Mouse (Mus musculus) naive thymus-derived CD4-positive, alpha-beta T cell, adult 2 months (primary cell): ENCODE results near the gene Cdca4.
"Not testable (repeated sequence)": the region's sequence is repeated elsewhere in the genome, so short reads cannot be mapped to it uniquely, and the experiment has no call there.

ENCODE experiments used
- DNase-seq: peaks from one replicate; pipeline ENCODE4 v3.0.0-alpha.2; 2011; ENCODE audit warnings: low read depth

Gene Cdca4

DNA sequence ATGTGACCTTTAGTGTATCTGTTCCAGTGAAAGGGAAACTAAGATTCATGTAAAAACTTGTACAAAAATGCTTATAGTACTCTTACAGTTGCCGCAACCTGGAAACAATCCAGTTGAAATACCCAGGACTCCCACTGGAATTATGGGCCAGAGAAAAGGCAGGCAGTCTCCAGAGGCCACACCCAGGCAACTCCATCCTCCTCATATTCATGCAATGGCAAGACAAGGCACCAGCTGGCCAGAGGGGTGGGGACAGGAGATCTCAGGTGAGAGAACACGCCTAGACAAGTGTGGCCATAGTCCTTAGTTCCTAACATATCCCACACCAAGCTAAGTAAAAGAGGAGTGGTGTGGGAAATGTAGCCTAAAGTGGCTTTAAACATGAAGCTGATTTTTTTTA, 6.5 kb downstream of the Cdca4 start:
- DNase-seq: no peak

DNA sequence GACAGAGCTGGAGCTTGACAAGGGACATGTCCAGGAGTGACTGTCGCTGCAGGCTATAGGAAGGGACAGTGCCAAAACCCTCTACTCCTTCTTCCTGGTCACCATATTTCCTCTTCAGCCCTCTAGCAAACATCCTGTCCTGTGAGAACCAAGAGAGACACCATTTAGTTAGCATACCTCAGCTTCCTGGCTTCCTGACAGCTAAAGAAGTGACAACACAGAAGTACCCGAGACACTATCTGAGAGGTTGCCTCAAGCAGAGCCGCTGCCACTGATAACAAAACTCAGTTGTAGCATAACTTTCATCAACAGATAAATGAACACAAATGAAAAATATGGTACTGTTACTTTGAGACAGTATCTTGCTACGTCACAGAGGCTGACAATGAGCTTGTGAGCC, 7.2 kb downstream of the Cdca4 start:
- peak; percentile 38 for DNase-seq

DNA sequence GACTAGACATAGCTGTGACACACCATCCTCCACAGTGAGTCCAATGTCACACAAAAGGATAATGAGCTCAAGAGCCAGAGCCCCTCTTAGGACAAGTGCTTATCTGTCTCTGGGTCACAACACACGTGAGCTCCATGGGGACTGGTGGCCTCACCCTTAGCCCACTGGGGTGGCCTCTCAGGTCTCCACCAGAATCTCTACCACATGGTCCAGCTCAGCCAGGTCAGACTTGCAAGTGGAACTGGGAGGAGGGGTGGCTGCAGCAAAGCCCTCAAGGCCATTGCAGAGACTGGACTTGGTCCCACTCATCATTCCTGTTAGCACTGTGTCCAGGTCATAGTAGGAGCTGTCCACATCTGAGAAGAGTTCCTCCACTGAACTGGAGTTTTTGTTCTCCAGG, 8.0 kb downstream of the Cdca4 start:
- DNase-seq: no peak

DNA sequence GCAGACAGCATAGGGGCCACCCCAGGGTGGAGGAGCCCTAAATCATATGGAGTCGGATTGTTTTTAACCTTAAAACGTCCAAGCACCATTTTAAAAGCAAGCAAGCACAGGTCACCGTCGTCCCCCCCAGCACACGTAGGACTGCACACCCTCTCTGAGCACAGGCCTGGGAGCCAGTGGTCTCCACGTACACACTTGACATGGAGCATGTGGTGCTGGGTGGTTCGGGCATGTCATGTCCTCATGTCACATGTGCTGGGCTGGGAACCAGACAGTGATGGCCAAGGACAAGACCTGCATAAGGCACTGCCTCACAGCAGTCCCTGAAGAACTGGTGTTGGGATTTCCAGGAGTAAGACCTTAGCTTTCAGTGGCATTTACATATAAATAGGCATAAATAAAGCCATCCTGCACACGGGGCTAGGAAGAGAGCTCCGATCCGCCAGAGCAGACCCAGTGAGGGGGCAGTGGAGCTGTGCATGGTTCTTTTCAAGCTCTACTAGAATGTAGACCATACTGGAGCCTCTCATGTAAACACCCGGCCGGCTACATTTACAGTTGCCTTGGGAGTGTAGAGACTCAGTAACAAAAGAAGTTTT, 8.7 kb downstream of the Cdca4 start:
- no peak for DNase-seq

DNA sequence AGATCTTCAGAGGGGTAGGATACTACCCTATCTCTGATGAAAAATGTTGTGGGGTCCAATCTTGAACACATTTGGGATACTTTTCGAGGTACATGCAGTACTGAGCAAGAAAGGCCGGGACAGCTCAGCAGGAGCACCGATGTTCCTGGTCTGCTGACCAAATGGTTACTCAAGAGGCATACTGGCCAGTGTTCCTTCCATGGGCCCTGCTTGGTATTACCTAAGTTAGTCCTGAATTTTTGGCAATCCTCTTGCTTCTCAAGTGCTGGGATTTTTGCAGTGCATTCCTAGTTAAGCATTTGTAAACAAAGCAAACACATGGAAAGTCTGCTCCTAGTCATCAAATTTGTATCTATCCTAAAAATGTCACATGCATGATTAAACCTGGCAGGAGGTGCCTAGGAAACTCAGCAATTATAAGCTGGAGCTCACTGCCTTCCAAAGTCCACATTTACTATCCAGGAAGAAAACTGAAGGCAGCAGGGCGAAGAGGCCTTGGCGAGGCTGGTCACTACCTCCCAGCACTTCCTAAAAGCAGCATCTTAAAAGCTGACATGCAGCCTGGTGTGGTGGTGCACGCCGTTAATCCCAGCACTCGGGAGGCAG, 10.1 kb downstream of the Cdca4 start:
- DNase-seq: no peak

DNA sequence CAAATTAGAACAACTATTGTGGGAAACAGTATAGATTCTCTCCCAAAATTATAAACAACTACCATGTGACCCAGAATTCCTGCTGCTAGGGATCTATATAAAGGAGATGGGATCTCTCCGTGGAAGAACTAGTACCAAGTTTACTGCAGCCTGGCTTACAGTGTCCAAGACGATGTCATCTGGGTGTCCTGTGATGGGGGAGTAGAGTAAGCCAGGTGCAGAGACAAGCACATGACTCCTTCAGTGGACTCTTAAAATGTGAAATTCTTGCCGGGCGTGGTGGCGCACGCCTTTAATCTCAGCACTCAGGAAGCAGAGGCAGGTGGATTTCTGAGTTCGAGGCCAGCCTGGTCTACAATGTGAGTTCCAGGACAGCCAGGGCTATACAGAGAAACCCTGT, 12.4 kb downstream of the Cdca4 start:
- not testable (repeated sequence) for DNase-seq

DNA sequence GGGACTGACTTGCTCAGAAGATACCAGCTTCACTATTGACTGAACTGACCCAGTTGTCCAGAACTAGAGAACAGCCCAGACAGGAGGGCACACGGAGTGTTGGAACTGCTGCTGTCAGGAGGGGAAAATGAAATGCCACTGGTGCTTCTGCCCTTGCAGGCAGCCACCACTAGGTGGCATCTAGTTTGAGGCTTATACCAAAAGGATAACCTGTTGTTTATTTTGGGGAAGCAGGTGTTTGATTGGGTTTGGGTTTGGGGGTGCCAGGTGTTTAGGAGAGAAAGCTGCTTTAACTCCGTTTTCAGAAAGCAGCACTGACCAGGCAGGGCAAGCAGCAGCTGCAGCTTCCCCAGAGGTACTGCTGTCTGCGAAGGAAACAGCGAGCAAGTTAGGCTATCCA, 12.9 kb downstream of the Cdca4 start:
- peak; percentile 83 for DNase-seq

DNA sequence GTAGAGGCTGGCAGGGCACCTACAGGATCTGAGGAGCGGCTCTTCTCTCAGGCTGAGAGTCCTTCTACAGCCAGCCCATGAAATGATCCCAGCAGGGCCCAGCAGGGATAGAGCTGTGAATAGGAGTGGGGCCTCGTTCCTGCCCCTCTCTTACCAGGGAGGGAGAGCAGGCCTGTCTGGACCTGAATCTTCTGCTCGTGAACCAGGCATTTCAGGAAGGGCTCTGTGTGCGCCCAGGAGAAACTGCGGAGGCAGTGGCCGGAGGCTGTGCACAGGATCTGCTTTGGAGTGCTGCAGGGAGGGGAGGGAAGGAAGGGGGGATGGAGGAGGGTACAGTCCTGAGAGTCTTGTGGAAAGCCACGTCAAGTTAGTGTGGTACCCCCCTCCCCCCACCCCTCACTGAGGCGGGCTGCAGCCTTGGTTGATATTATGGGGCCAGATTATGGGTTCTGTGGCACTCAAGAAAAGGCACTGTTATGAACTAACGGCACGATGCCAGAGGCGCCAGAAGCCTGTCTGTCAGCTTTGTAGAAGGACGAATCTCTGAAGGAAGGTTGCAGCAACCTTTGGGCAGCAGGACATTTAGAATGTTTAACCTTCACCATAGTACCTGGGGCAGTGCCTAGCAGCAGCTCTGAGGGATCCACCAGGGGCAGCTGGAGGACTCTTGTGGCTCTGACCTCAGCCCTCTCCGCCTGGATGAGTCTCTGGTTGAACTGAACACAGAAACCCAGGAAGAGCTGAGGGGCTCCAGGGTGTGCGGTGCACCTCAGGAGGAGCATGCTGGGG, 14.3 kb downstream of the Cdca4 start:
- no peak for DNase-seq

DNA sequence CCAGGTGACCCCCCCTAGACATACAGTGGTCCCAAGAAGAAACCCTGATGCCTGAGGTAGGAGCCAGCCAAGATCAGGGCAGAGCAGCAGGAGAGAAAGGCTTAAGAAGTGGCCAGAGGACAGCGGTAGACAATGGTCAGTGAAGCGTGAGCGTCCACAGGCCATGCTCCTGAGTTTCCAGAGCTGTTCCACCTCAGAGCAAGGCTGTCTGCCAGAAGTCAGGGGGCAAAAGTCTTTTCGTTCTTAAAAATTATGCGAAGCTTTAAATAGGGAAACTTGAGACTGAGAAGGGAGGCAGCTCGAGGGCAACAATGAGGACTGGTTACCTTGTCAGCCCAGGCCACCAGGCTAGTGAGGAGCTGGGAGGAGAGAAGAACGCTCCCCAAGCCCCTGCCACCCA, 15.9 kb downstream of the Cdca4 start:
- no peak for DNase-seq

DNA sequence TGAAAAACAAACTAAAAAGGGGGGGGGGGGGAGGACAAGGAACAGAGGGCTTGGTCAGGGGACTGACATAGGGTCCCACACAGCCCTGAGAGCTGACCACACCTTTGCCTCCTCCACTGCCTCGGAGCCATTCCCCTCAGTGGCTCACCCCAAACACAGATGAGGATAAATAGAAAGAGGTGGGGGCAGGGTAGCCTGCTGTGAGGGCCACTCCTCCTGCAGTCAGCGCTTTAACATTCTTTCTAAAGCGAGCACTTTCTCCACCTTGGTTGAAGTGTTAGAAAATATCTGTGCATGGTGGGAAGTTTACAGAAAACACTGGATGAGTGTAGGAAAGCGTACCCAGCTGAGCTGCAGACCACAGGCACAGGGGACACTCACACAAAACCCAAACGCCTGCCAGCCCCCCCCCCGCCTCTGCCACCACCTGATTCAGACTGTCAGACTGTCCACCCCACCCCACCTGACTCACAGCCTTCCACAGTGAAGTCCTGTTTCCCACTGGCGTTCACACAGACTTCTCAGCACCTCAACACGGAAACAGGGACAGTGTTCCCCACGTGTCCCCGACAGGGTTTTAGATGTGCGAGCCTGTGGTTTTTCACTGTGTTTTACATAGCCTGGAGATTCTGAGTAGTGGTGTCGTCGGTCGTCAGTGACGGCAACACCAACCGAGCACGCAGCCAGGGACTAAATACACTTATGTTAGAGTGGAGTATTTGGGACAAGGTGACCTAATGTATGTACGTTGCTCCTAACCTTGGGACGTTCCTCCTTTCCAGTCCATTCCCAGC, 18.9 kb downstream of the Cdca4 start:
- no peak for DNase-seq

DNA sequence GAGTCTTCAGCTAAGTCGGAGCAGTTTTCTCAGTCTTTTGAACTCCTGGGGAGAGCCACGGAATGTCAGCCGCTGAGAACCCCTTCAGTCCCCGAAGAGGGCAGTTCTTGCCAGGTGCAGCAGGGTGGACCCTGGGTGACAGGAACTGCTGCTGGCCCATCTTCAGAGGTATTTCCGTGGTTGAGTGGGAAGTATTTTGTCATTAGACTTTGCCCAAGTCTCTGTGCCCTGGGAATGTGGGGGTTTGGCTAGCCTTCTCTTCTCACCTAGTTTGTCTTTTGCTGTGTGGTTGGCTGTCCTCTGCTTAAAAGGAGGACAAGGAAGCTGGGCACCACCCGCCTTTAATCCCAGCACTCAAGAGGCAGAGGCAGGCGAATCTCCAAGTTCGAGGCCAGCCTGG, 19.6 kb downstream of the Cdca4 start:
- no peak for DNase-seq

DNA sequence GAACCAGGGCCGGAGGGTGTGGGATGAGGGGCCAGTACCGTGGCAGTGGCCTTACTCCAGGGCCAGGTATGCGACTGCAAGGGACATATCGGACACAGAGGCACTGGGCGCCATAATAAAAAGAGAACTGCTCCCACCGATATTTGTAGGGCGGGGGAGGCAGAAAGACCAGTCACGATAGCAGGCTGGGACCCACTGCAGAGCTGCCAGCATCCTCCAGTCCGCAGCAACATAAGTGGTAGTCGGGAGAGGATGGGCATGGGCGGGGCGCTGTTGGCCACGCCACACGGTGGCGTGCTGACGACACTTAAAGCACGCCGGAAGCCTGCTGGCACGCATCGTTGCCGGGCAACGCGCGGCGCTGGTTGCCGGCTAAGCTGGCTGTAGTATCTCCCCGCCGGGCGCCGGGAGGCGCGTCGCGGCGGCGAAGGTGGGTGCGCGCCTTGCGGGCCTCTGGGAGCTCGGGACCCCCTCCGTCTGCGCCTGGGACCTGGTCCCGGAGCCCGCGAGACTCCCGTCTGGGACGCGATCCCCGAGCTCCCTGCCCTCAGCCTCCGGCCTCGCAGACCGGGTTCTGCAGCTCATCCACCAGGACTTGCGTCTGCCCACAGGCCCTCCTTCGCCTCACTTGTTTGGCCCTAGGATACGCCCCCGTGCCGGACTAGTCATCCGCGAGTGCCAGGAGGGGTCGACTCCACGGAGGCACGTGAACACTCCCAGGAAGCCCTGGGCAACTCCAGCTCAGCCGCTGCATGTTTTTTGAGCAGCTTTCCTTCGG, 20.4 kb downstream of the Cdca4 start, which contains the start of gene Clba1:
Clba1 (plus strand) TSS at position 351 of the 778 bp plus-strand sequence.
- DNase-seq: peak; percentile 95

DNA sequence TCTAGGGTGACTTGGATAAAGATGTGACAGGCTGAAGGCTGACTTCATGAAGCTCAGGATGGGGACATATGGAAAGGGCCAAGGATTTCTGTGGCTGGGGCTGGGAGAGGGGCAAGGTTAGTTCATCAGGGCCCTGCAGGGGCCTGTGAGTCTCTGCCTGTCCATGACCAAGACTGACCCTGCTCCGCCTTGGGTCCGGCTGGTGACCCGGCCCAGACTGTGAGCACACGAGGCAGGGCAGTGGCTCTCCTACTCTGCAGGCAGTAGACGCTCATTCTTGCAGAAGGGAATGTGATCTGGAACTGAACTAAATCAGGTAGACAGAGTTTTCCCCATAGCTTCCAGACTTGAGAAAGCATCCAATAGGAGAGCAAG, 21.0 kb downstream of the Cdca4 start:
- DNase-seq: no peak

DNA sequence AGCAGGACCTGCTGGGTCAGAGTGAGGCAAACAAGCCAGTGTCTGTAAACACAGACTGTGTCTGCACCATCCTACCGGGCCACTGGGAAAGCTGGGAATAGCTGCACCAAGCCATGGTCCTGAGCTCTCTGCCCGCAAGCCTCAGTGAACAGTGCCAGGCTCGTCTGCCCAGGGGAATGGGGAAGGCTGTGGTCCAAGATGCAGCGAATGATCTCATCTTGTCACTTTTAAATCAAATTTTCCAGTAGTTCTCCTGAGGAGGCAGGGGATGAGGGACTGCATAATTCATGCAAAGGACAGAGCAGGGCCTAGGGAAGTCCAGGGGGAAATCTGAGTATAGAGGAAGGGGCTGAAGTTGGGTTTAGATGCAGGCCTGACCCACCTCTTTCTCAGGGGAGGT, 21.4 kb downstream of the Cdca4 start:
- no peak for DNase-seq

DNA sequence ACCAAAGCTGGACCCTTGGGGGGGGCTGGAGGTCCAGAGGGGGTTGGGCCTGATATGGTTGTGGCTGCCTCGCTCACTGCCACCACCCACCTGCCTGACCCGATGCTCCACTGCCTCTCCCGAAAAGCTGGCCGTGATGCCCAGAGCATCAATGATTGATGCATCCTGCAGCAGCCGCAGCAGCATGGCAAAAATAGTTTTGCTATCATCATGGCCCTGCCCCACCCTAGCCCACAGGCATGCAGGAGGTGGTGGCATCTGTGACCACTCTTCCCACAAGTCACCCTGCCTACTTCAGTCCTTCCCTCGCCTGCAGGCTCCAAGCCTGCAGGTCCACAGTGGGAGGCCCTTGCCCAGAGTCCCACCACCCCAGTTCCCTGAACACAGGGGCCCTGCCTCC, 23.2 kb downstream of the Cdca4 start:
- DNase-seq: no peak

DNA sequence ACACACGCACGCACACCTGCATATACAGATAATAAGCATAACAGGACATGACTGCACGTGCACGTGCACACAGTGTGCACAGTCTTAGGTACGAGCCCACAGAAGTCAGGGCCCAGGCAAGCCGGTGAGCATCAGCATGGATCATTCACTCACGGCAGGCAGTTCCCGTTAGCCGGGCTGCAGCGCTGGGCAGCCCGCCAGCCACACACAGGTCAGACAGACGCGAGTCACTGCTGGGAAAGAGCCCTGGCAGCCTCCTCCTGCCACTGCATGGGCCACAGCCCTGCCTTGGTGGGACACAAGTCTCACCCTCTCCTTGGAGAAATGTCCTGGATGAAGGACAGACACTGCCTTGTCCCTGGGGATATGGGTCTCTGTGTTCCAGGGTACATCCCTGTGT, 25.2 kb downstream of the Cdca4 start:
- DNase-seq: no peak

DNA sequence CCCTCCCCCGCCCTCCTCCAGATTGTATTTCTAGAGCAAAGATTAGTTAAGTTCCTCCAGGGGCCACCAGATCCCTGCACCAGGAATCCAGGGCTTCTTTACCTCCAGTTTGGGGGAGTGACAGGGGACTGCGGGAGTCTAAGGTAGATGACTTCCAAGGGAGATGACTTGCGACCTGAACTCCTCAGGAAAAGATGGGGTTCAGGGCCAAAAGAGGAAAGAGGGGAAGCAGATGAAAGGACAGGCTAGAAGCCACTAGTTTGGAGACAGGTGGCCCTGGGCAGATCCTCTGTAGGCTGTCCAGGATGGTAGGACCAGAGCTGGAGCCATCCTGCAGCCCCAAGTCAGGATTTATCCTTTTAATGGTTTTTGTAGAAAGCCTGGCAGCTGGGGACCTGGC, 26.3 kb downstream of the Cdca4 start:
- no peak for DNase-seq

DNA sequence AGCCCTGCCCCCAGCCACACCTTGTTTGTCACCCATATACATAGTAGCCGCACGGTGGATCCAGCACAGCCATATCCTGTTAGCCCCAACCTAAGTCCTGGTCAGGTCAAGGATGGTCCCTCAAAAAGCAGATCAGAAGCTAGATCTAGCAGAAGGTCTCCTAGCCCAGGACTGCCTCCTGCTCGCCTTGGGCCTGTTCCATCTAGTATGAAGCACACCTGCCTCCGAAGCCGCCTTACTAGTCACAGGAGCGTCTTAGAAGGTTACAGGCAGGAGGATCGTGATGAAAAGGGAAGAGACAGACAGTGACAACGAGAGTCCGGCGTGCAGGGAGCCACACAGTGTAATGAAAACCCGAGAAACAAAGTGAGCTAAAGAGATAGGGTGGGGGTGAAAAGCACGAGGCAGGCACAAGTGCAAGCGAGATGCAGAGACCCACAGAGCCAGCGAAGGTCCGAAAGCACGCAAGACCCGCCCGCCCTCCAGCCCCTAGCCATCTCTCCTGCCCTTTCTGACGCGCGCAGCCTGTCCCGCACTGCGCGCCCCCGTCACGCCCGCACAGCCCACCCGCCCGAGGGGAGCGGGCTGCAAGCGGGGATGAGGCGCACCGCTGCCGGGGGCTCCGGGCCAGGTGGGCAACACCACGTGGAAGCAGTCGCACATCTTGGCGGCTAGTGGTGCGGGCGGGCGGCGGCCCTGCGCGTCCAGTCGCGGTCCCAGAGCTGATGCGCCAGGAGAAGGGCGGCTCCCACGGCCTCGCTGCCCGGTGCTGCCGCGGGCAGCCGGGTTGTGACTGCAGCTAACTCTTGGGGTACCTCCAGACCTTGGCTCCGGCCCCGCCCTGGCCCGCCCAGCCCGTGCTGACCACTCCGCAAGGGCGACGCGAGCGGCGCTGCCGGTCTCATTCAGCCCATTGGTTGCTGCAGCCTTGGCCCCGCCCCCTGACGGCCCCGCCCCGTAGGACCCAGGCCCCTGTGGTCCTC, 27.1 kb downstream of the Cdca4 start, which contains the start of gene Ahnak2:
Ahnak2 (minus strand) TSS at position 794 of the 983 bp plus-strand sequence.
- DNase-seq: peak; percentile 29

DNA sequence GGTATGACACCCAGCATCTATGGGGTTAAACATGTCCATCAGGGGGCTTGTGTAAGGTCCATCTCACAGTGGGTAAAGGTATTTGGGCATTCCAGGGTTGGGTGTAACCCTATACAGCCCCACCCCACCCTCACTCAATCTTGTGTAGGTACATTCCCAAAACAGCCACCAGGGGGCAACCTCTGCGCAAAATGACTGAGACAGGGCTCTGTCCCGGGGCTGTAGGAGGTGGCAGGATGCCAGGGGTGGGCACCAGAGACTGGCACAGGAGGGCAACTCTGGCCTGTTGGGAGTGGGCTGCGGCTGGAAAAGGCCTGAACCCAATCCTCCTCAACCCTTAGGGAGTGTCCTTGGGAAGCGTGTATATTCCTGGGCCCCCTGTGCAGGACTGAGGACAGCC, 28.7 kb downstream of the Cdca4 start:
- DNase-seq: peak; percentile 90

DNA sequence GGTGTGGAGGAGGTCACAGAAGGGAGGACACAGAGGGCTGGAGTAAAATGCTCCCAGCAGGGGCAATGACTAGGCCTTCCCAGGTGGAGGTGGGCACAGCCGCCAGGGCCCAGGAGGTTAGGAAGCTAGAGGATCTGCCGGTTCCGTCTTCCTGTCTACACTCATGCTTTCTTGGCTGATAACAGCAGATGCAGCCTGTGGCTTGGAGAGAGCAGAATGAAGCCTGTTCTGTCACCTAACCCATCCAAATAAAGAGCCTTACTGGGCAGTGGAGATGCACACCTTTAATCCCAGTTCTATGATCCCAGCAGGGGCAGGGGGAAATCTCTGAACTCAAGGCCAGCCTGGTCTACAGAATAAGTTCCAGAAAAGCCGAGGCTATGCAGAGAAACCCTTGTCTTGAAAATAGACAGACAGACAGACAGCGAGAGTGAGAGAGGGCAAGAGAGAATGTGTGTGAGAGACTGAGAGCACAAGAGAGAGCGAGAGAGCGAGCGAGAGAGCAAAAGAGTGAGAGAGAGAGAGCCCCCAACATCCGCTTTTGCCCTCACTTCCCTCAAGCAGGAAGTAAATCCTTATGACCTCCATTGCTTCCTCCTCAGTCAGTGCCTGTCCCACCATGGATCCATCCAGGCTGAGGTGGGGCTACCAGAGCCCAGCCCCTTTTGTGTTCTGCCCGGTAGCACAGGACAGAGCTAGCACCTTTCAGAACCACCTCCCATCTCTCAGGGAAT, 29.8 kb downstream of the Cdca4 start:
- no peak for DNase-seq
